Mouse (Mus musculus) limb, embryonic 13.5 days (tissue): Measurements from ENCODE around the gene Cldnd2. TPM values are rescaled to one million over a fixed set of nuclear protein-coding genes. Genes with fewer than 3 reads are reported as not detected.

Experiments
- ATAC-seq: fragments of 200-750 bp; cut with Nextera tagmentation; 2 replicates; pipeline ENCODE4 v1.8.0; 2017; ENCODE audit warnings: low read depth, moderate number of reproducible peaks, moderate TSS enrichment; ENCODE audit not compliant: low FRiP score
- H3K27ac ChIP-seq: fragments of 300-500 bp; sonication (generic); 2 replicates; pipeline ENCODE4 v1.5.1; 2015; ENCODE audit warnings: inconsistent platforms, mild to moderate bottlenecking, moderate library complexity
- H3K27me3 ChIP-seq: fragments of 300-500 bp; sonication (generic); 2 replicates; pipeline ENCODE4 v1.6.1; 2015; ENCODE audit warnings: mild to moderate bottlenecking, inconsistent platforms
- H3K36me3 ChIP-seq: fragments of 300-500 bp; sonication (generic); 2 replicates; pipeline ENCODE4 v1.6.1; 2015; ENCODE audit warnings: inconsistent platforms, mild to moderate bottlenecking, moderate library complexity
- H3K4me1 ChIP-seq: fragments of 300-500 bp; sonication (generic); 2 replicates; pipeline ENCODE4 v1.6.1; 2015; ENCODE audit warnings: inconsistent platforms
- H3K4me2 ChIP-seq: fragments of 300-500 bp; sonication (generic); replicated peaks from 2 replicates; pipeline ENCODE4 v1.6.1; 2015; ENCODE audit warnings: inconsistent platforms, mild to moderate bottlenecking, moderate library complexity
- H3K4me3 ChIP-seq: fragments of 300-500 bp; sonication (generic); 2 replicates; pipeline ENCODE4 v1.5.1; 2015; ENCODE audit warnings: moderate library complexity, mild to moderate bottlenecking, inconsistent platforms
- H3K9ac ChIP-seq: fragments of 300-500 bp; sonication (generic); 2 replicates; pipeline ENCODE4 v1.6.1; 2015; ENCODE audit warnings: mild to moderate bottlenecking, inconsistent platforms
- H3K9me3 ChIP-seq: fragments of 300-500 bp; sonication (generic); 2 replicates; pipeline ENCODE4 v1.6.1; 2016; ENCODE audit warnings: inconsistent platforms
- WGBS: fragments of 180-500 bp; shearing (Covaris S2); methylation state at CpG from one replicate; pipeline ENCODE4 v1.1.7; 2015; 5-methylcytosine and 5-hydroxymethylcytosine counted together
- polyA plus RNA-seq: library from polyadenylated mRNA; unstranded; fragments of >200 nt; fragmentation: Nextera tagmentation; extraction: Ambion mirVana; gene quantifications from 2 replicates; pipeline ENCODE4 v1.2.1, GENCODE M21; 2015

Cldnd2 gene
- polyA plus RNA-seq, 1 experiment from 2014 or later: not detected

- WGBS: 93% methylated on average over 11 of the region's 11 CpGs
- no peak overlapping the region for H3K4me2 ChIP-seq
- ATAC-seq: no peak
- no peaks in the 10 kb centered on the region for H3K4me1 ChIP-seq
- H3K36me3 ChIP-seq: peaks cover 56% of the 10 kb centered on the region
- H3K9ac ChIP-seq: no peak overlapping the region
- no peaks in the 10 kb centered on the region for H3K9me3 ChIP-seq
- H3K27me3 ChIP-seq: no peaks in the 10 kb centered on the region
- H3K27ac ChIP-seq: no peak overlapping the region
- no peak overlapping the region for H3K4me3 ChIP-seq
Measured at GRCm38 (mm10) chr7:43451726-43452125, 11.1 kb downstream of the Cldnd2 start.

GRCm38 (mm10) chr7:43452609-43453008 lies 12.0 kb downstream of the Cldnd2 start:
- Histone ChIP-seq H3K9me3 (no peaks in the 10 kb centered on the region), H3K4me3 (no peak overlapping the region), H3K27me3 (no peaks in the 10 kb centered on the region), H3K36me3 (peaks cover 65% of the 10 kb centered on the region), H3K4me2 (no peak overlapping the region), H3K27ac (no peak overlapping the region), H3K4me1 (no peaks in the 10 kb centered on the region), H3K9ac (no peak overlapping the region)
- ATAC-seq: no peak
- WGBS: 40% methylated on average over 4 of the region's 4 CpGs

GRCm38 (mm10) chr7:43453599-43454355 lies 13.2 kb downstream of the Cldnd2 start:
- Histone ChIP-seq H3K9me3 (no peaks in the 10 kb centered on the region), H3K27ac (no peak overlapping the region), H3K4me2 (no peak overlapping the region), H3K4me1 (no peaks in the 10 kb centered on the region), H3K27me3 (no peaks in the 10 kb centered on the region), H3K36me3 (peaks cover 70% of the 10 kb centered on the region), H3K4me3 (no peak overlapping the region), H3K9ac (no peak overlapping the region)
- ATAC-seq: no peak
- 73% methylated on average over 14 of the region's 14 CpGs for whole genome bisulfite sequencing

DNA sequence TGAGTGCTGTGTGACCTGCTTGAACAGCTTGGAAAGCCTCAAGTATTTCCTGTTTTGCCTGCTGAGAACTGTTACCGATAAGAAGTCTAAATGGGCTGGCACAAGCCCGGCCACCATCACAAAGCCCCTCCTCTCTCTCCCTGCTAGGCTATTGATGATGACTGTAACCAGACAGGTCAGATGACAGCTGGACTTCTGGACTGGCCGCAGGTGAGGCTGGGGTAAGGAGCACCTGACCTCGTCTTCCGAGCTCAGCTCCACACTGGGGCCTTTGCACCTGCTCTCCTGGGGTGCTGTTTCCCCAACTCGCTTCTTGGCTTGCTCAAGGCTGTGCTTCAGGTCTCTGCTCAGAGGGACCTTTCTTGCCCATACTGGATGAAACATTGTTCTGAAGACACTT lies 13.8 kb downstream of the Cldnd2 start:
- Histone ChIP-seq H3K9ac (no peak overlapping the region), H3K4me2 (no peak overlapping the region), H3K4me3 (no peak overlapping the region), H3K4me1 (no peaks in the 10 kb centered on the region), H3K9me3 (no peaks in the 10 kb centered on the region), H3K27ac (no peak overlapping the region), H3K36me3 (peaks cover 70% of the 10 kb centered on the region), H3K27me3 (no peaks in the 10 kb centered on the region)
- 72% methylated on average over 6 of the region's 6 CpGs for WGBS
- no peak for ATAC-seq

- H3K36me3 ChIP-seq: peaks cover 3% of the 10 kb centered on the region
- 59% methylated on average over 4 of the region's 4 CpGs for WGBS
- no peak within 1 kb of the TSS for H3K4me2 ChIP-seq
- H3K27ac ChIP-seq: no peak within 1 kb of the TSS
- no peak for ATAC-seq
- peaks cover 8% of the 10 kb centered on the region for H3K4me1 ChIP-seq
- H3K9ac ChIP-seq: no peak within 1 kb of the TSS; the same call in 1 of the 2 replicates
- H3K27me3 ChIP-seq: peaks cover 34% of the 10 kb centered on the region
- H3K4me3 ChIP-seq: no peak within 1 kb of the TSS
- H3K9me3 ChIP-seq: no peaks in the 10 kb centered on the region
Measured at GRCm38 (mm10) chr7:43462851-43463250, 22.3 kb downstream of the Cldnd2 start, which contains the start of gene Vsig10l. Gene Vsig10l (plus strand): TSS chr7:43463151.

GRCm38 (mm10) chr7:43463976-43464375 lies 23.4 kb downstream of the Cldnd2 start:
- H3K9ac ChIP-seq: no peak overlapping the region
- peaks cover 8% of the 10 kb centered on the region for H3K4me1 ChIP-seq
- no peaks in the 10 kb centered on the region for H3K9me3 ChIP-seq
- WGBS: 78% methylated on average over 7 of the region's 7 CpGs
- no peak overlapping the region for H3K4me2 ChIP-seq
- ATAC-seq: no peak
- H3K27ac ChIP-seq: no peak overlapping the region
- peaks cover 39% of the 10 kb centered on the region for H3K27me3 ChIP-seq
- H3K36me3 ChIP-seq: no peaks in the 10 kb centered on the region
- no peak overlapping the region for H3K4me3 ChIP-seq

DNA sequence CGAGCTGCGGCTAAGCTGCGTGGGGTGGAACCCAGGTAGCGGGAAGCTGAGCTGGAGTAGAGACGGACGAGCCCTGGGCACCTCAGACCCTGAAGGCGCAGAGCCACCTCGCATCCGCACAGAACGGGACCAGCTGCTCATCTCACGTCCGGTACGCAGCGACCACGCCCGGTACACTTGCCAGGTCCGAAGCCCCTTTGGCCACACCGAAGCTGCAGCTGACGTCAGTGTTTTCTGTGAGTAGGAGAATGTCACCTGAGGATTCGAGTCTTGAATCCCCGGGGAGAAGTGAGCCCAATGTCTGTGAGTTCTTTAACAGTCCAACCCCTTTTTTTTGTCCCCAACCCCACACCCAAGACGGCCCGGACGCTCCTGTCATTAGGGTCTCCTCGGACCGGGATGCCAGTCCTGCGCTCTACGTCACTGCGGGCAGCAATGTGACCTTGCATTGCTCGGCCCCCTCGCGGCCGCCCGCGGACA lies 24.3 kb downstream of the Cldnd2 start:
- Histone ChIP-seq H3K4me2 (peak overlapping the region; percentile 82), H3K4me1 (peaks cover 8% of the 10 kb centered on the region), H3K27ac (no peak overlapping the region), H3K9ac (peak overlapping the region; percentile 62), H3K36me3 (no peaks in the 10 kb centered on the region), H3K27me3 (peaks cover 40% of the 10 kb centered on the region), H3K4me3 (peak overlapping the region; percentile 51), H3K9me3 (no peaks in the 10 kb centered on the region)
- 6% methylated on average over 35 of the region's 35 CpGs for WGBS
- no peak for ATAC-seq

DNA sequence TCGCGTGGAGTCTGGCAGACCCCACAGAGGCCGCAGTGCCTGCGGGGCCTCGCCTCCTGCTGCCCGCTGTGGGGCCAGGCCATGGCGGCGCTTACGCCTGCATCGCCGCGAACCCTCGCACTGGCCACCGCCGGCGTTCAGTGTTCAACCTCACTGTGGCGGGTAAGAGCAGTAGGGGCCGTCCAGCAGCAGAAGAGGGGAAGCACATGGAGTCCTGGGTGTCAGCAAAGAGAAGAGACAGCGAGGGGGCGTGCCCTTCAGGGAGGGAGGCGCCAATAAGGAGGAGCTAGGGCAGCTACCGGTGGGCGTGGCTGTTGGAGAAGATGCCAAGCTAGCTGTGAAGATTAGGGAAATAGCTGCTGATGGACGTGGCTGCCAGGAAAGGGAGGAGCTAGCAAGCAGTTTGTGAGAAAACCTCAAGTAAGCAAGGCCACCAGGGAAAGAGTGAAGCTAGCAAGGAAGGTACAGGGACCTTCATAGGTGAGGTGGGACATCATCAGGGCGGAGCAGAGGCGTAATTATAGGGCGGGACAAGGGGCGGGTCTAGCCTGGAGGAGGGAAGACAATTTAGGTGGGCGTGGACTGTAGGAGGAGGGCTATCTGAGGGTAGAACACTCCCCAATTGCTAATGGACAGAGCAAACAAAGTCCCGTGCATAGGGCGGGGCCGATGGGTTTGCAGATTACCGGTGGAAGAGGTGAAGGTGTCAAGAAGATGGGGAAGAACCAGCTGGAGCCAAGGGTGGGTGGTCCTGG lies 24.9 kb downstream of the Cldnd2 start:
- peak overlapping the region; percentile 51 for H3K4me3 ChIP-seq
- peaks cover 8% of the 10 kb centered on the region for H3K4me1 ChIP-seq
- peak overlapping the region; percentile 63 for H3K9ac ChIP-seq
- peaks cover 40% of the 10 kb centered on the region for H3K27me3 ChIP-seq
- H3K27ac ChIP-seq: peak overlapping the region; percentile 33; the same call in 1 of the 2 replicates
- peak; percentile 85 for ATAC-seq
- peak overlapping the region; percentile 82 for H3K4me2 ChIP-seq
- no peaks in the 10 kb centered on the region for H3K36me3 ChIP-seq
- H3K9me3 ChIP-seq: no peaks in the 10 kb centered on the region
- 1% methylated on average over 30 of the region's 33 CpGs for WGBS

GRCm38 (mm10) chr7:43466099-43466694 lies 25.6 kb downstream of the Cldnd2 start:
- no peaks in the 10 kb centered on the region for H3K36me3 ChIP-seq
- peak overlapping the region; percentile 63 for H3K9ac ChIP-seq
- peak overlapping the region; percentile 33; the same call in 1 of the 2 replicates for H3K27ac ChIP-seq
- H3K27me3 ChIP-seq: peaks cover 40% of the 10 kb centered on the region
- under 1% methylated on average over 33 of the region's 33 CpGs for WGBS
- H3K4me3 ChIP-seq: peak overlapping the region; percentile 51
- peak overlapping the region; percentile 82 for H3K4me2 ChIP-seq
- ATAC-seq: peak; percentile 68
- H3K4me1 ChIP-seq: peaks cover 8% of the 10 kb centered on the region
- H3K9me3 ChIP-seq: no peaks in the 10 kb centered on the region

DNA sequence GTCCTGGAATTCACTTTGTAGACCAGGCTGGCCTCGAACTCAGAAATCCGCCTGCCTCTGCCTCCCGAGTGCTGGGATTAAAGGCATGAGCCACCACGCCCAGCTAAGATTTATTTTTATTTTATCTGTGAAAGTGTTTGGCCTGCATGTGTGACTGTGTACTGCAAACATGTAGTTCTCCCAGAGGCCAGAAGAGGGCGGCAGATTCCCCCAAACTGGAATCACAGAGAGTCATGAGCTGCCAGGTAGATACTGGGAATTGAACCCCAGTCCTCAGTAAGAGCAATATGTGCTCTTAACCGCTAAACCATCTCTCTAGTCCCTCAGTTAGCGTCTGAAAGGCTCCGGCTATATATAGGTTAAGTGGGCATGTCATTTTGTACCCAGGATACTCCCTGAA lies 29.8 kb downstream of the Cldnd2 start:
- Histone ChIP-seq H3K4me1 (no peaks in the 10 kb centered on the region), H3K4me3 (no peak overlapping the region), H3K27me3 (peaks cover 25% of the 10 kb centered on the region), H3K36me3 (no peaks in the 10 kb centered on the region), H3K9me3 (no peaks in the 10 kb centered on the region), H3K27ac (no peak overlapping the region), H3K9ac (no peak overlapping the region), H3K4me2 (no peak overlapping the region)
- 41% methylated on average over 8 of the region's 8 CpGs for WGBS
- ATAC-seq: no peak

DNA sequence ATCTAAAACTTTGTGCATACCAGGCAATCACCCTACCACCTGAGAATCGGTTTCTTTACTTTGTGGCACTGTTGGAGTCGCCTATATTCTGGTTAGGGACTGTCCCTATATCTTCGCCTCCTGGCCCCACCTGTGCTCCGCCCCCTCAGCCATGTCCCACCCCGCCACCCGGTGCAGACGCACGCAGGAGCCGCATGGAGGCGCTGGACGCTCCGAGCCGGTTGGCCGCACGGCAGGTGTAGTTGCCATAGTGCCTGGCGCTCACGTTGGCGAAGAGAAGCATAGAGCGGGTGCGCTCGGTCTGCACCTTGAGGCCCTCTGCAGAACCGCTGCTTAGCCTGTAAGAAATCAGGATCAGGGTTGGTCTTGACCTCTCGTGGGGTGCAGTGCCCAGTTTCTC lies 35.1 kb downstream of the Cldnd2 start:
- no peaks in the 10 kb centered on the region for H3K36me3 ChIP-seq
- ATAC-seq: no peak
- peaks cover 55% of the 10 kb centered on the region for H3K27me3 ChIP-seq
- H3K4me2 ChIP-seq: no peak overlapping the region
- H3K4me3 ChIP-seq: no peak overlapping the region
- 0 out of 2 replicates have a peak, but pooled peaks cover 7% of the 10 kb centered on the region for H3K4me1 ChIP-seq
- H3K9me3 ChIP-seq: no peaks in the 10 kb centered on the region
- no peak overlapping the region for H3K9ac ChIP-seq
- 14% methylated on average over 23 of the region's 23 CpGs for WGBS
- H3K27ac ChIP-seq: no peak overlapping the region

- H3K4me2 ChIP-seq: no peak overlapping the region
- H3K4me1 ChIP-seq: 0 out of 2 replicates have a peak, but pooled peaks cover 7% of the 10 kb centered on the region
- WGBS: 11% methylated on average over 13 of the region's 13 CpGs
- H3K4me3 ChIP-seq: no peak overlapping the region
- no peaks in the 10 kb centered on the region for H3K9me3 ChIP-seq
- H3K9ac ChIP-seq: no peak overlapping the region
- no peaks in the 10 kb centered on the region for H3K36me3 ChIP-seq
- no peak for ATAC-seq
- H3K27me3 ChIP-seq: peaks cover 55% of the 10 kb centered on the region
- H3K27ac ChIP-seq: no peak overlapping the region
Measured at GRCm38 (mm10) chr7:43476376-43476775, 35.8 kb downstream of the Cldnd2 start.
